Mouse (Mus musculus) cerebellum, adult 9-10 months (tissue): ENCODE measurements around the gene Cnnm3.

ENCODE experiments used
- DNase-seq: peaks from one replicate; pipeline ENCODE4 v3.0.0; 2022

Cnnm3 gene

GRCm38 (mm10) chr1:36501261-36501660 lies 10.4 kb upstream of the Cnnm3 start:
- DNase-seq = peak; percentile 87

GRCm38 (mm10) chr1:36508238-36508637 lies 3.4 kb upstream of the Cnnm3 start:
- DNase-seq = no peak

GRCm38 (mm10) chr1:36512089-36512965 lies 660 bp downstream of the Cnnm3 start:
- peak; percentile 63 for DNase-seq

- no peak for DNase-seq
These were observed 1.3 kb downstream of the Cnnm3 start for GRCm38 (mm10) chr1:36512966-36513280.

- peak; percentile 73 for DNase-seq
These were observed 1.6 kb downstream of the Cnnm3 start for GRCm38 (mm10) chr1:36513310-36513709.

GRCm38 (mm10) chr1:36513718-36514117 lies 2.1 kb downstream of the Cnnm3 start:
- DNase-seq = peak; percentile 74

- no peak for DNase-seq
These were observed 6.6 kb downstream of the Cnnm3 start for GRCm38 (mm10) chr1:36518259-36518658.

- no peak for DNase-seq
These were observed 8.0 kb downstream of the Cnnm3 start for GRCm38 (mm10) chr1:36519626-36520025.

GRCm38 (mm10) chr1:36522210-36522609 lies 10.5 kb downstream of the Cnnm3 start:
- no peak for DNase-seq

- DNase-seq = no peak
These were observed 11.8 kb downstream of the Cnnm3 start for GRCm38 (mm10) chr1:36523332-36524013.

GRCm38 (mm10) chr1:36524058-36524457 lies 12.4 kb downstream of the Cnnm3 start:
- DNase-seq = no peak

GRCm38 (mm10) chr1:36525774-36526173 lies 14.1 kb downstream of the Cnnm3 start:
- no peak for DNase-seq

GRCm38 (mm10) chr1:36526903-36527302 lies 15.2 kb downstream of the Cnnm3 start:
- no peak for DNase-seq

- no peak for DNase-seq
These were observed 16.7 kb downstream of the Cnnm3 start for GRCm38 (mm10) chr1:36528351-36528750.

- no peak for DNase-seq
These were observed 17.6 kb downstream of the Cnnm3 start for GRCm38 (mm10) chr1:36529274-36529673.

GRCm38 (mm10) chr1:36529875-36530274 lies 18.2 kb downstream of the Cnnm3 start:
- DNase-seq = no peak

- no peak for DNase-seq
These were observed 18.8 kb downstream of the Cnnm3 start for GRCm38 (mm10) chr1:36530485-36530884.

- no peak for DNase-seq
These were observed 19.3 kb downstream of the Cnnm3 start for GRCm38 (mm10) chr1:36530962-36531361.

GRCm38 (mm10) chr1:36531461-36531860 lies 19.8 kb downstream of the Cnnm3 start:
- DNase-seq = no peak

GRCm38 (mm10) chr1:36533546-36533945 lies 21.9 kb downstream of the Cnnm3 start:
- no peak for DNase-seq

- no peak for DNase-seq
These were observed 23.0 kb downstream of the Cnnm3 start for GRCm38 (mm10) chr1:36534595-36535058.

GRCm38 (mm10) chr1:36535477-36536396 lies 24.1 kb downstream of the Cnnm3 start:
- DNase-seq = peak; percentile 75

- no peak for DNase-seq
These were observed 24.7 kb downstream of the Cnnm3 start for GRCm38 (mm10) chr1:36536397-36536728.
